Mouse (Mus musculus) layer of hippocampus, adult 8-10 months (tissue): ENCODE results near the gene Frrs1. TPM values are rescaled to one million over a fixed set of nuclear protein-coding genes. Genes with fewer than 3 reads are reported as not detected.

Source experiments
- DNase-seq, 2 experiments: peaks; one replicate each; pipeline ENCODE4 v3.0.0; 2022; ENCODE audit warnings: low spot score in 2 of 2
- total RNA-seq, 4 experiments: library from RNA; stranded (reverse); gene quantifications; 2 replicates each; pipeline ENCODE4 v1.2.4; 2022

The Frrs1 gene
- total RNA-seq, 4 experiments from 2014 or later = 0.47 to 3.0 (median 1.5) TPM

GRCm38 (mm10) chr3:116905898-116906297 lies 46.6 kb downstream of the Frrs1 start:
- DNase-seq = peak; percentile 61 to 71

GRCm38 (mm10) chr3:116906596-116906995 lies 47.3 kb downstream of the Frrs1 start:
- DNase-seq = no peak

GRCm38 (mm10) chr3:116914374-116914773 lies 55.1 kb downstream of the Frrs1 start:
- no peak for DNase-seq

- DNase-seq = no peak
These were observed 55.7 kb downstream of the Frrs1 start for GRCm38 (mm10) chr3:116914931-116915330.

- DNase-seq = no peak
These were observed 57.8 kb downstream of the Frrs1 start for GRCm38 (mm10) chr3:116917016-116917415.

GRCm38 (mm10) chr3:116921535-116921934 lies 62.3 kb downstream of the Frrs1 start:
- DNase-seq = no peak

GRCm38 (mm10) chr3:116923042-116923441 lies 63.8 kb downstream of the Frrs1 start:
- DNase-seq = no peak

GRCm38 (mm10) chr3:116928994-116929393 lies 69.7 kb downstream of the Frrs1 start:
- no peak for DNase-seq

- no peak for DNase-seq
These were observed 73.9 kb downstream of the Frrs1 start for GRCm38 (mm10) chr3:116933158-116933557.

- no peak for DNase-seq
These were observed 77.8 kb downstream of the Frrs1 start for GRCm38 (mm10) chr3:116936934-116937691.

GRCm38 (mm10) chr3:116940804-116941558 lies 81.7 kb downstream of the Frrs1 start:
- peak; percentile 20 to 49 for DNase-seq

- no peak for DNase-seq
These were observed 82.4 kb downstream of the Frrs1 start for GRCm38 (mm10) chr3:116941559-116942117.

- DNase-seq = no peak
These were observed 83.5 kb downstream of the Frrs1 start for GRCm38 (mm10) chr3:116942751-116943150.

GRCm38 (mm10) chr3:116943422-116943821 lies 84.2 kb downstream of the Frrs1 start:
- DNase-seq = peak; percentile 23 to 25

GRCm38 (mm10) chr3:116946476-116946875 lies 87.2 kb downstream of the Frrs1 start:
- no peak for DNase-seq

- DNase-seq = no peak
These were observed 91.4 kb downstream of the Frrs1 start for GRCm38 (mm10) chr3:116950665-116951115.

GRCm38 (mm10) chr3:116951489-116951888 lies 92.2 kb downstream of the Frrs1 start:
- DNase-seq = no peak

GRCm38 (mm10) chr3:116952242-116952899 lies 93.1 kb downstream of the Frrs1 start:
- no peak for DNase-seq

GRCm38 (mm10) chr3:116953366-116953765 lies 94.1 kb downstream of the Frrs1 start:
- no peak for DNase-seq

- DNase-seq = no peak
These were observed 95.8 kb downstream of the Frrs1 start for GRCm38 (mm10) chr3:116955061-116955460.
